Comparison of ENCODE assay signal across 24 mouse cellular contexts in the genomic region with DNA sequence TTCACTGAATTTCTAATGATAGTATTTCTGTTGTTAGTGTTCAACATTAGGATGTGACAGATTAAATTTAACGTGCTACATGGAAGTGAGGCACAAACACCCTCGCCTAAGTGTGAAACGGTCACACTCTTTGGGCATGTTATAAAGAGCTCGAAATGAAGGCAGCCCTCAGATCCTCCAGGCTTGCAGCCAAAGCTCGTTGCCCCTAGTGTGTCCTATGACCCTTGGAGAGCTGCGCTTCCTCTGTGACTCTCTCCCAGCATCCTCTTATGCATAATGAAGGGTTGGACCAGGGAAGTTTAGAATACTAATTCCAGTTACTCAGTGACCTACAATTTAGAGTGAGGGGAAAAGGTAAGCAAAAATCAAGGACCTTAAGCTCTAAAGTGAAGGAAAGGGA.
DNase-seq lines count a peak whose midpoint lies in the region; ATAC-seq lines count a peak whose summit lies in the region.
"Had no signal": no experiment of that assay in that cellular context is flagged by ENCODE, and none has a peak within 500 bp of the region (broad histone marks: within the 10 kb centered on the region; RNA-seq: fewer than 3 reads in every experiment).

No protein-coding gene starts in this region.

- no peaks in the 10 kb centered on the region for H3K27me3 ChIP-seq in kidney, embryonic 14.5 days (ENCODE audit: control insufficient read depth, insufficient read depth, low read length)
- H3K27me3 ChIP-seq: embryonic facial prominence, embryonic 13.5 days; forebrain, embryonic 12.5 days; intestine, embryonic 15.5 days; midbrain, embryonic 13.5 days; neural tube, embryonic 12.5 days had no signal

- H3K4me2 ChIP-seq in kidney, embryonic 14.5 days (replicated peaks; ENCODE audit: low read depth, low read length): no peak overlapping the region
- H3K4me2 ChIP-seq: embryonic facial prominence, embryonic 13.5 days; forebrain, embryonic 12.5 days; heart, embryonic 13.5 days; hindbrain, embryonic 14.5 days; intestine, embryonic 15.5 days; midbrain, embryonic 13.5 days; neural tube, embryonic 12.5 days had no signal

- no peak overlapping the region for H3K27ac ChIP-seq in kidney, embryonic 14.5 days (ENCODE audit: low read depth, low read length)
- H3K27ac ChIP-seq: embryonic facial prominence, embryonic 13.5 days; forebrain, embryonic 12.5 days; heart, adult 2 months; heart, embryonic 13.5 days; hindbrain, embryonic 14.5 days; intestine, embryonic 15.5 days; midbrain, embryonic 13.5 days; neural tube, embryonic 12.5 days had no signal

- no peaks in the 10 kb centered on the region for H3K36me3 ChIP-seq in kidney, embryonic 14.5 days (ENCODE audit: control insufficient read depth, insufficient read depth, low read length)
- H3K36me3 ChIP-seq: embryonic facial prominence, embryonic 13.5 days; forebrain, embryonic 12.5 days; heart, embryonic 13.5 days; intestine, embryonic 15.5 days; midbrain, embryonic 13.5 days; neural tube, embryonic 12.5 days had no signal

- ATAC-seq in kidney, embryonic 14.5 days (ENCODE audit: low FRiP score, low TSS enrichment): no peak
- ATAC-seq: activated CD4-positive, CD25-positive, alpha-beta regulatory T cell, adult 4 months; intestine, embryonic 15.5 days; midbrain, embryonic 13.5 days had no signal

- H3K9me3 ChIP-seq in kidney, embryonic 14.5 days (ENCODE audit: control insufficient read depth, low read length): no peaks in the 10 kb centered on the region
- H3K9me3 ChIP-seq: embryonic facial prominence, embryonic 13.5 days; forebrain, embryonic 12.5 days; heart, embryonic 13.5 days; intestine, embryonic 15.5 days; neural tube, embryonic 12.5 days had no signal

- intact Hi-C loops in left cerebral cortex, postnatal 4 days (cut with DNase I): no loop called here

- 43% methylated on average over 6 of the region's 6 CpGs for WGBS in kidney, embryonic 14.5 days

- DNase-seq in adrenal gland, adult 2 months: peak; percentile 37
- no peak for DNase-seq in adrenal gland, postnatal 14 days
- DNase-seq in kidney, adult 18-20 months: peak; percentile 22
- peak; percentile 13 for DNase-seq in kidney, adult 8-10 months
- DNase-seq in kidney, postnatal 36 days: peak; percentile 25 to 62
- no peak for DNase-seq in left cerebral cortex, postnatal 4 days
- DNase-seq: adrenal gland, postnatal 25 days; cerebellum, adult 11 months; cerebellum, postnatal 14 days; gastrocnemius, postnatal 25 days; heart, adult 2 months; lung, postnatal 14 days; right cerebral cortex, postnatal 4 days; thymus, postnatal 25 days had no signal

- 0 out of 2 replicates have a peak, but pooled peaks cover 5% of the 10 kb centered on the region for H3K4me1 ChIP-seq in kidney, embryonic 14.5 days (ENCODE audit: control insufficient read depth, insufficient read depth, low read length)
- H3K4me1 ChIP-seq: embryonic facial prominence, embryonic 13.5 days; forebrain, embryonic 12.5 days; heart, embryonic 13.5 days; intestine, embryonic 15.5 days; midbrain, embryonic 13.5 days; neural tube, embryonic 12.5 days had no signal

- no peak overlapping the region for H3K9ac ChIP-seq in kidney, embryonic 14.5 days (ENCODE audit: low read depth, low read length)
- H3K9ac ChIP-seq: embryonic facial prominence, embryonic 13.5 days; forebrain, embryonic 12.5 days; heart, embryonic 13.5 days; hindbrain, embryonic 14.5 days; intestine, embryonic 15.5 days; midbrain, embryonic 13.5 days; neural tube, embryonic 12.5 days had no signal

- no peak overlapping the region for H3K4me3 ChIP-seq in kidney, embryonic 14.5 days (ENCODE audit: low read length)
- H3K4me3 ChIP-seq: embryonic facial prominence, embryonic 13.5 days; erythroblast, embryonic 14.5 days; forebrain, embryonic 12.5 days; heart, adult 2 months; heart, embryonic 13.5 days; intestine, embryonic 15.5 days; midbrain, embryonic 13.5 days; neural tube, embryonic 12.5 days had no signal

Comparison
In these comparisons a context has a peak if more than half of its experiments do, and no peak if none do; other contexts are left out.
1. DNase-seq: peak in adrenal gland, adult 2 months (single experiment), kidney, adult 18-20 months (single experiment), kidney, adult 8-10 months (2 of 2) and kidney, postnatal 36 days (2 of 2); none in adrenal gland, postnatal 14 days (single experiment) and left cerebral cortex, postnatal 4 days (single experiment).